Mouse (Mus musculus): ENCODE results near the gene Pacs2.

Gene Pacs2

GRCm38 (mm10) chr12:113089107-113089506, 74.8 kb downstream of the Pacs2 start:
- DNase-seq (ENCODE audit: low spot score), result no peak

GRCm38 (mm10) chr12:113090053-113090452, 75.7 kb downstream of the Pacs2 start:
- DNase-seq (ENCODE audit: low spot score), result no peak

- no peak for DNase-seq (ENCODE audit: low spot score)
These were observed 82.7 kb downstream of the Pacs2 start for GRCm38 (mm10) chr12:113097040-113097439.

- peak; percentile 65 for DNase-seq (ENCODE audit: low spot score)
These were observed 83.5 kb downstream of the Pacs2 start, which contains the start of gene Mta1 for GRCm38 (mm10) chr12:113097749-113098281. Gene Mta1, plus strand, starts transcription at chr12:113098278.

GRCm38 (mm10) chr12:113098530-113099151, 84.3 kb downstream of the Pacs2 start:
- DNase-seq (ENCODE audit: low spot score), result peak; percentile 47

- no peak for DNase-seq (ENCODE audit: low spot score)
These were observed 85.3 kb downstream of the Pacs2 start for GRCm38 (mm10) chr12:113099470-113100237.

- DNase-seq (ENCODE audit: low spot score), result peak; percentile 44
These were observed 86.3 kb downstream of the Pacs2 start for GRCm38 (mm10) chr12:113100448-113101076.

GRCm38 (mm10) chr12:113101251-113101960, 87.1 kb downstream of the Pacs2 start:
- no peak for DNase-seq (ENCODE audit: low spot score)

GRCm38 (mm10) chr12:113102461-113102860, 88.2 kb downstream of the Pacs2 start:
- DNase-seq (ENCODE audit: low spot score), result peak; percentile 68

GRCm38 (mm10) chr12:113103846-113104451, 89.6 kb downstream of the Pacs2 start:
- no peak for DNase-seq (ENCODE audit: low spot score)

- no peak for DNase-seq (ENCODE audit: low spot score)
These were observed 92.1 kb downstream of the Pacs2 start for GRCm38 (mm10) chr12:113106386-113106785.

- no peak for DNase-seq (ENCODE audit: low spot score)
These were observed 93.3 kb downstream of the Pacs2 start for GRCm38 (mm10) chr12:113107431-113108124.

GRCm38 (mm10) chr12:113108528-113109283, 94.4 kb downstream of the Pacs2 start:
- DNase-seq (ENCODE audit: low spot score), result no peak

GRCm38 (mm10) chr12:113109801-113110200, 95.5 kb downstream of the Pacs2 start:
- no peak for DNase-seq (ENCODE audit: low spot score)

- DNase-seq (ENCODE audit: low spot score), result no peak
These were observed 99.8 kb downstream of the Pacs2 start for GRCm38 (mm10) chr12:113114141-113114540.

GRCm38 (mm10) chr12:113114856-113115538, 100.7 kb downstream of the Pacs2 start:
- no peak for DNase-seq (ENCODE audit: low spot score)

GRCm38 (mm10) chr12:113119516-113120410, 105.5 kb downstream of the Pacs2 start:
- DNase-seq (ENCODE audit: low spot score), result peak; percentile 71
